Mouse (Mus musculus) myocyte (in vitro differentiated cells): ENCODE results near the gene Cox5b. TPM values are rescaled to one million over a fixed set of nuclear protein-coding genes. Genes with fewer than 3 reads are reported as not detected.

Source experiments
- H3K27me3 ChIP-seq: one replicate; pipeline ENCODE4 v1.6.1; 2011; ENCODE audit not compliant: control insufficient read depth, insufficient read depth, insufficient read length
- H3K36me3 ChIP-seq: one replicate; pipeline ENCODE4 v1.6.1; 2011; ENCODE audit not compliant: control insufficient read depth, insufficient read depth
- H3K4me2 ChIP-seq: one replicate; pipeline ENCODE4 v1.6.1; 2011; ENCODE audit warnings: low read depth, control low read depth
- H3K4me3 ChIP-seq: one replicate; pipeline ENCODE4 v1.5.1; 2011; ENCODE audit warnings: mild to moderate bottlenecking, control low read depth, moderate library complexity
- H3K79me2 ChIP-seq: one replicate; pipeline ENCODE4 v1.6.1; 2011; ENCODE audit not compliant: control insufficient read depth, insufficient read depth
- H3ac ChIP-seq: one replicate; pipeline ENCODE4 v1.6.1; 2011; ENCODE audit not compliant: control insufficient read depth, insufficient read length
- CEBPB ChIP-seq: IDR thresholded peaks from 2 replicates; pipeline ENCODE4 v1.6.1; 2011; ENCODE audit warnings: mild to moderate bottlenecking, moderate library complexity; ENCODE audit not compliant: poor library complexity, insufficient read depth, severe bottlenecking
- E2F4 ChIP-seq: IDR thresholded peaks from one replicate; pipeline ENCODE4 v1.6.1; 2011; ENCODE audit warnings: mild to moderate bottlenecking, control low read depth, moderate library complexity; ENCODE audit not compliant: insufficient read depth
- MAX ChIP-seq: IDR thresholded peaks from one replicate; pipeline ENCODE4 v1.6.1; 2011; ENCODE audit warnings: low read depth, mild to moderate bottlenecking, control low read depth
- MYOD1 ChIP-seq, 3 experiments: IDR thresholded peaks; one replicate each; pipeline ENCODE4 v1.6.1; 2011; ENCODE audit warnings: control low read depth in 2 of 3, low read depth in 2 of 3, mild to moderate bottlenecking in 2 of 3, moderate library complexity in 1 of 3; ENCODE audit not compliant: insufficient read length in 2 of 3, control insufficient read depth in 1 of 3
- MYOG ChIP-seq, 3 experiments: IDR thresholded peaks; one replicate each; pipeline ENCODE4 v1.6.1; 2011; ENCODE audit warnings: control low read depth in 2 of 3, low read depth in 2 of 3, mild to moderate bottlenecking in 2 of 3; ENCODE audit not compliant: insufficient read length in 2 of 3, control insufficient read depth in 1 of 3, insufficient read depth in 1 of 3
- POLR2A ChIP-seq: IDR thresholded peaks from one replicate; pipeline ENCODE4 v1.6.1; 2011; ENCODE audit warnings: low read depth, mild to moderate bottlenecking, control low read depth, moderate library complexity; ENCODE audit not compliant: insufficient read length
- POLR2AphosphoS2 ChIP-seq: IDR thresholded peaks from one replicate; pipeline ENCODE4 v1.6.1; 2011; ENCODE audit warnings: low read depth, control low read depth; ENCODE audit not compliant: insufficient read length
- REST ChIP-seq: IDR thresholded peaks from one replicate; pipeline ENCODE4 v1.6.1; 2011; ENCODE audit warnings: mild to moderate bottlenecking, control low read depth, moderate library complexity; ENCODE audit not compliant: insufficient read depth, insufficient read length
- SRF ChIP-seq: IDR thresholded peaks from one replicate; pipeline ENCODE4 v1.6.1; 2011; ENCODE audit warnings: low read depth; ENCODE audit not compliant: control insufficient read depth, insufficient read length
- TCF12 ChIP-seq: IDR thresholded peaks from one replicate; pipeline ENCODE4 v1.6.1; 2011; ENCODE audit warnings: mild to moderate bottlenecking, control low read depth; ENCODE audit not compliant: poor library complexity, insufficient read depth, severe bottlenecking
- TCF3 ChIP-seq: IDR thresholded peaks from one replicate; pipeline ENCODE4 v1.6.1; 2011; ENCODE audit warnings: low read depth, control low read depth; ENCODE audit not compliant: insufficient read length
- USF1 ChIP-seq: IDR thresholded peaks from one replicate; pipeline ENCODE4 v1.6.1; 2011; ENCODE audit warnings: low read depth, mild to moderate bottlenecking, control low read depth, moderate library complexity
- polyA plus RNA-seq: library from polyadenylated mRNA; unstranded; fragments of >200 nt; fragmentation: generic; extraction: Trizol; gene quantifications from one replicate; pipeline ENCODE4 v1.2.1, GENCODE M21; 2012; ENCODE audit warnings: missing spikeins

Cox5b gene
- polyA plus RNA-seq, 1 experiment = 1,086 TPM

GRCm38 (mm10) chr1:36655039-36655438 lies 36.2 kb upstream of the Cox5b start:
- H3K4me2 ChIP-seq = no peak overlapping the region
- no peak for TF ChIP-seq POLR2AphosphoS2
- TF ChIP-seq USF1 = no peak
- TF ChIP-seq CEBPB = no peak
- TF ChIP-seq TCF3 = no peak
- TF ChIP-seq TCF12 = no peak
- no peak for TF ChIP-seq SRF
- TF ChIP-seq E2F4 = no peak
- TF ChIP-seq MYOG (IDR thresholded peaks at IDR 0.05; ENCODE audit: control insufficient read depth in 1 of 3, insufficient read depth in 1 of 3, insufficient read length in 2 of 3, low read depth in 2 of 3) = no peak

GRCm38 (mm10) chr1:36656233-36656632 lies 35.0 kb upstream of the Cox5b start:
- Histone ChIP-seq H3K4me3 (no peak overlapping the region), H3K4me2 (no peak overlapping the region)
- TF ChIP-seq POLR2A (no peak), MAX (no peak), CEBPB (no peak), TCF3 (no peak)

More at GRCm38 (mm10) chr1:36655039-36655438, 36.2 kb upstream of the Cox5b start:
- Histone ChIP-seq H3K36me3 (no peaks in the 10 kb centered on the region), H3ac (no peak overlapping the region), H3K79me2 (no peaks in the 10 kb centered on the region), H3K4me3 (no peak overlapping the region), H3K27me3 (no peaks in the 10 kb centered on the region)

GRCm38 (mm10) chr1:36657658-36658415 lies 33.4 kb upstream of the Cox5b start:
- Histone ChIP-seq H3K36me3 (no peaks in the 10 kb centered on the region), H3K27me3 (no peaks in the 10 kb centered on the region), H3K4me3 (no peak overlapping the region), H3K79me2 (no peaks in the 10 kb centered on the region), H3ac (no peak overlapping the region), H3K4me2 (no peak overlapping the region)
- TF ChIP-seq TCF12 = no peak
- TF ChIP-seq USF1 = no peak
- TF ChIP-seq CEBPB = no peak
- no peak for TF ChIP-seq MAX
- TF ChIP-seq POLR2AphosphoS2 = no peak
- no peak for TF ChIP-seq TCF3
- TF ChIP-seq MYOD1 (IDR thresholded peaks at IDR 0.05; ENCODE audit: control insufficient read depth in 1 of 3, insufficient read length in 2 of 3, low read depth in 2 of 3) = no peak
- TF ChIP-seq REST = no peak
- no peak for TF ChIP-seq SRF
- no peak for TF ChIP-seq E2F4
- TF ChIP-seq MYOG (IDR thresholded peaks at IDR 0.05; ENCODE audit: control insufficient read depth in 1 of 3, insufficient read depth in 1 of 3, insufficient read length in 2 of 3, low read depth in 2 of 3) = no peak
- TF ChIP-seq POLR2A = no peak

More at GRCm38 (mm10) chr1:36656233-36656632, 35.0 kb upstream of the Cox5b start:
- no peaks in the 10 kb centered on the region for H3K27me3 ChIP-seq
- H3ac ChIP-seq = no peak overlapping the region
- no peaks in the 10 kb centered on the region for H3K36me3 ChIP-seq
- no peaks in the 10 kb centered on the region for H3K79me2 ChIP-seq

DNA sequence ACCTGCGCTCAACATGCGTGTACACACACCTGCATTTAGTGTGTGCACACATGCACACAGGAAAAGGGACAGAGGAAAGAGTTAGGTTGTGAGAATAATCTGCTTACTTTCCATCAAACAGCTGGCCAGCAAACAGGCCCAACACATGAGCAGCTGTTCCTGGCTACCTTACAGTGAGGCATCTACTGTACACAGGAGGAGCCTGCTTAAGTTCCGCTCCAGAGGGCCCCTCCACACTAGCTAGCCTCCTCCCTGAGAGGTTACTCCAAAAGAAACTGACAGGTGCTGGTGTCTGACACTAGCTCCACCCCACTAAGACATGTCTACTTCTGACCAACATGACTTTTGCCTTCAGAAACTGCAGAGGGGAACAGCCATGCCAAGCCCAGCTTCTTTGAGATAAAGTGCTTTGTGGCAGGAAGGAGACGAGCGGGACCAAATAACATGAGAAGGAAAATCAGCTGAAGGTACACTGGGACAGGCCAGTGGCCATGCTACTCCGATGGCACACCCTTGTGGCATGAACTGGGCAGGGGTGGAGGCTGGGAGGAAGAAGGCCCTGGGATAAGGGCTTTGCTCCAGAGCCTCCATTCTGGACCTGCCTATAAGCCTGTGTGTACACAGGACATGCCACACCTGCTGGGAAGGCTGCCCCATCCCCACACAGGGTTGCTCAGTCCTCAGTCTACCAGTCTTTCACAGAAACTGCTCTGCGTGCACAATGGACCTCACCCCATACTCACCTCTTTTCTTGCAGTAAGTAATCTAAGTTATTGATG lies 32.4 kb upstream of the Cox5b start:
- Histone ChIP-seq H3K4me3 (no peak overlapping the region), H3K36me3 (no peaks in the 10 kb centered on the region), H3K79me2 (no peaks in the 10 kb centered on the region), H3K4me2 (no peak overlapping the region), H3ac (no peak overlapping the region), H3K27me3 (no peaks in the 10 kb centered on the region)
- TF ChIP-seq POLR2A = no peak
- peak in 1 of 3 experiments; percentile 0 for TF ChIP-seq MYOD1 (IDR thresholded peaks at IDR 0.05; ENCODE audit: control insufficient read depth in 1 of 3, insufficient read length in 2 of 3, low read depth in 2 of 3)

- Histone ChIP-seq H3ac (no peak overlapping the region), H3K27me3 (no peaks in the 10 kb centered on the region), H3K4me2 (no peak overlapping the region), H3K36me3 (no peaks in the 10 kb centered on the region), H3K4me3 (no peak overlapping the region), H3K79me2 (no peaks in the 10 kb centered on the region)
- TF ChIP-seq POLR2A = no peak
- TF ChIP-seq E2F4 = no peak
- no peak for TF ChIP-seq MYOG (IDR thresholded peaks at IDR 0.05; ENCODE audit: control insufficient read depth in 1 of 3, insufficient read depth in 1 of 3, insufficient read length in 2 of 3, low read depth in 2 of 3)
- TF ChIP-seq POLR2AphosphoS2 = no peak
- no peak for TF ChIP-seq TCF12
- no peak for TF ChIP-seq MAX
- TF ChIP-seq MYOD1 (IDR thresholded peaks at IDR 0.05; ENCODE audit: control insufficient read depth in 1 of 3, insufficient read length in 2 of 3, low read depth in 2 of 3) = no peak
- TF ChIP-seq REST = no peak
- no peak for TF ChIP-seq TCF3
Measured at GRCm38 (mm10) chr1:36664457-36664856, 26.8 kb upstream of the Cox5b start.
